Comparison of ENCODE assay signal across 16 mouse cellular contexts in genomic region chr12:26542451-26542850, GRCm38 (mm10).
"Had no signal": no experiment of that assay in that cellular context is flagged by ENCODE, and none has a peak within 500 bp of the region (broad histone marks: within the 10 kb centered on the region; RNA-seq: fewer than 3 reads in every experiment).

No protein-coding gene starts in this region.

- DNase-seq: kidney, adult 2 months; kidney, postnatal 14 days; lung, adult 2 months; lung, postnatal 4 days; retina, postnatal 1 day; thymus, adult 2 months; thymus, postnatal 25 days had no signal

- H3K4me2 ChIP-seq: kidney, embryonic 15.5 days; liver, embryonic 11.5 days; liver, embryonic 15.5 days; neural tube, embryonic 13.5 days; stomach, embryonic 15.5 days had no signal

- H3K4me3 ChIP-seq: kidney, embryonic 15.5 days; left cerebral cortex, adult 2 months; limb, embryonic 10.5 days; liver, embryonic 15.5 days; midbrain, embryonic 10.5 days; neural tube, embryonic 13.5 days; stomach, embryonic 15.5 days had no signal

- H3K27me3 ChIP-seq: kidney, embryonic 15.5 days; liver, embryonic 15.5 days; neural tube, embryonic 13.5 days; stomach, embryonic 15.5 days had no signal

- H3K4me1 ChIP-seq: kidney, embryonic 15.5 days; liver, embryonic 15.5 days; neural tube, embryonic 13.5 days had no signal

- H3K9me3 ChIP-seq: kidney, embryonic 15.5 days; limb, embryonic 10.5 days; liver, embryonic 15.5 days; midbrain, embryonic 10.5 days; neural tube, embryonic 13.5 days; stomach, embryonic 15.5 days had no signal

- H3K27ac ChIP-seq: kidney, embryonic 15.5 days; left cerebral cortex, adult 2 months; limb, embryonic 10.5 days; liver, embryonic 15.5 days; neural tube, embryonic 13.5 days; stomach, embryonic 15.5 days had no signal

- ATAC-seq: lung, postnatal 0 days had no signal

- H3K9ac ChIP-seq: kidney, embryonic 15.5 days; liver, embryonic 15.5 days; neural tube, embryonic 13.5 days; stomach, embryonic 15.5 days had no signal

- H3K36me3 ChIP-seq: kidney, embryonic 15.5 days; limb, embryonic 10.5 days; liver, embryonic 15.5 days; midbrain, embryonic 10.5 days; neural tube, embryonic 13.5 days; stomach, embryonic 15.5 days had no signal
